Mouse (Mus musculus): Measurements from ENCODE around the gene Ncor2.
A peak's percentile ranks its signal among the peaks of the same experiment; 100 is the strongest.

The Ncor2 gene

GRCm38 (mm10) chr5:125096368-125096767, 82.7 kb downstream of the Ncor2 start:
- no peak for DNase-seq (ENCODE audit: low spot score)

DNA sequence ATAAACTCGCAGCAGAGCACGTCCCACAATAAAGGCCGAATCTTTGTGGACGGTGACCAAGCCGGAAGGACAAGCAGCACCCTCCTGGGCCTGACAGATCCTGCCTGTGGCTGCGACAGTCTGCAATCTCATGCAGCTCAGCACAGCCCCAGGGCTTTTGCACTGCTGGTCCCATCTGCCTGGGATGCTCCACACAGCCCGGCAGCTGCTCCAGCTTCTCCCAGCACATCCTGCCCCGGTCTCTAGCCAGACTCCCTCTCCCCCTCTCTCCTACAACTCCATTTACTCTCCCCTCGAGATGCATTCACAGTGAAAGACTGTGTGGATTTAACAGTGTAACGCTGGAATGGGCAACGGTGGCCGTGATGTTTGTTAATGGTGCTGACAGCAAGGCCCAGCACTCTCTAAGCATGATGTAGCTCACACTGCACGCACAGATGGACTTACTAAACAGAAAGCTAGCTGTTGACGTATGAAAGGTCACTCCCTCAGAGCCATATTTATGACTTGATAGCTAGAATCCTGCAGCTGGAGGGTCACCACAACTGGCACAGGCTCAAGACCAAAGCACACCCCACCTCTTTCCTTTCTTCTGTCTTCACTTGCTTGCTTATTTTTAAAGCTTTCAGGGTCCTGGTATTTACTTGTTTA, 83.4 kb downstream of the Ncor2 start:
- no peak for DNase-seq (ENCODE audit: low spot score)

GRCm38 (mm10) chr5:125093795-125094194, 85.2 kb downstream of the Ncor2 start:
- no peak for DNase-seq (ENCODE audit: low spot score)

DNA sequence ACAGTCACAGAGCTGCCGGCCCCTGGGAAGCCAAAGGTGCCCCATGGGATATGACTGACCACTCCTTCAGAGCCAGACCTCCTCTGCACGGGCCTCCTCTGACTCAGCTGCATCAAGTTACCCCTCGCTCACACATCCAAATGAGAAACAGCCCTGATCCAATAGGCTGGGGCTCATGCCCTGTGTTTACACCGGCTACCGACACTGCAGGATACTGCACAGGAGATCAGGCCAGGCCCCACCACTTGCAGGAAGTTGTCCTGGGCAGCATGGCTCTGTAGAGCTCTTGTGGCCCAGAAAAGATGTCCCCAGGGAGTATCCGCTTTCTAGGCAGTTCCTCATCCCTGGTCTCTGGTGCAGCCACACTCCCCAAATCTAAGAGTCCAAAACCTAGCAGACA, 90.9 kb downstream of the Ncor2 start:
- DNase-seq (ENCODE audit: low spot score) = no peak

GRCm38 (mm10) chr5:125085097-125085617, 93.9 kb downstream of the Ncor2 start:
- no peak for DNase-seq (ENCODE audit: low spot score)

DNA sequence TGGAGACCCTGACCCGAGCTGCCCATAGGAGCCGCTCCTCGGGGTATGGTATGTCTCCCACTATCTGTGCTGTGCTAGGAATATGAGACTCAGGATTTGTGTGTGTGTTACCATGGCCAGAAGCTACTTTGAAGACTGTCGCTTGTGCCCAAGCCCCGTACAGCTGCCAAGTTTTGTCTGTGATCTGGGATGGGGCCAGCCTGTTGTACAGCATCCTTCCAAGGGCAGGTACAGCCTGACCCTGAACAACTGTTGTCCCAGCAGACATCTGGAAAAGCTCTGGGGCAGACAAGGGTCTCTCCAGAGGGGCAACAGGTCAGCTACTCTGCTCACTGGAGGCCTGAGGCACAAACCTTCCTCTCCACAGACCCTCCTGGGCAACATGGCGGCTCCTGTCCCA, 95.3 kb downstream of the Ncor2 start:
- DNase-seq (ENCODE audit: low spot score) = no peak

DNA sequence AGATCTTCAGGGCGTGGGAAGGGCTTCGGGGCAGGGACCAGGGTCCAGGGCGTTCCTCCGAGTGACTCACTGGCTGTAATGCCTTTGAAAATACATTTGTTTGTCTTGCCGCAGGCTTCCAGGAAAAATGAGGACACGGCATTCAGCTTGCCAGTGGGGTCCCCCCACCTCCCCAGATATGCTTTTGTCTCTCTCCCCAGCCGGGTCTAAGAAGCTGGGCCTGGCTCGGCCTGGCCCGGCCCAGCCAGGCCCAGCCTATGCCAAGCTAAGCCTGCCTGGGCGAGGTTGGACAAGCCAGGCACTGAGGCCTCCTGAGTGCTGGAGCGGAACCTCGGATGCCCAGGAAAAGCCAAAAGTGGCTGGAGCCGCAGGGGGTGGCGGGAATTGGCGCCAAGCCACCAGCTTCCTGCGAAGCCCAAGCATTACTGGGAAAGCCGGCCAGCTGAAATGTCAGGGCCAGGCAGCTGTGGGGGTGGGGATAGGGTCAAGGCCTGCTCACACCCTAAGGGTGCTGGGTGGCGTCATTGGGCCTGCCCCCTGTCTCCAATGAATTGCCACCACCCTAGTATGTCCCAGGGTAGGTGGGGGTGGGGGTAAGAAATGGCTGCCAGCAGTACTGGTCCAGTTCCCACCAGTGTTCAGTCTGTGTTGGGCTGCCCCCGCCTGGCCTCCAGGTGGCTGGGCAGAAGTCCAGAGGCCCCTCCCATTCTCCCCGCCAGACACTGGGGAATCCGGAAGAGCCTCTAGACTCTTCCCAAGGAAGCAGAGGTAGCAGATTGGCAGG, 97.5 kb downstream of the Ncor2 start:
- DNase-seq (ENCODE audit: low spot score) = peak; percentile 67

- no peak for DNase-seq (ENCODE audit: low spot score)
These were observed 98.2 kb downstream of the Ncor2 start for GRCm38 (mm10) chr5:125080787-125081317.

DNA sequence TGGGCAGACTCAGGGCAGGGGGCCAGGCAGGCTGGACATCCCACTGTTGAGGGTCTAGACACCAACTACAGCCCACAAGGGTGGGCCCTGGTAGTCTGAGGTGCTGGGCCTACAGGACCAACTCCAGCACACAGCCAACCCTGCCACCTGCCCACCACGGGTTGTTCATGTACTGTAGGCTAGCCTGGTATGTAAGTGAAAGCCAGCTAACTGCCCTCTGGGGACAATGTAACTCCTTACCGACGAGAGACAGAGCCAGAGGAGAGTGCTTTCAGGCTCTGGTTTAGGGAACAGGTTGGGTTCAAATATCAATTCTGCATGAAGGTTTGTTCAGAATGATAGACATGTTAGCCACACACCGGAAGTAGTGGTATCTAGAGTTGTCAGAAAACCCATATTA, 98.7 kb downstream of the Ncor2 start:
- DNase-seq (ENCODE audit: low spot score) = no peak

DNA sequence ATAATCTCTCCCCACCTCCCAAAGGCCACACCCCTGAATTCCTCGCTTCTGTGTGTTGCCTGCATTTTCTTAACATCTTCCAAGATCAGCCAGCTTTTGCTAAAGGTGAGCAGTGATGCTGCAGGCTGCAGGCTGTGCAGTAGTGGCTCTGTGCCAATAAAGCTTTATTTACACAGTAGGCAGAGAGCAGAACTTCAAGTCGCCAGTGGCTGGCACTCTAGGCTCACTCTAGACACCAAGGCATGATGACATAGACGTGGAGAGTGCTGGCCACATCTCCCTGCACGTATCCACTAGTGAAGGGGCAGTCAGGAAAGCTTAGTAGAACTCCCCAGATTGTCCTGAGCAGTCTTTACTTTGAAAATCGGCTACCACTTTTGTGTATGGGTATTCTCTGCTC, 100.8 kb downstream of the Ncor2 start:
- DNase-seq (ENCODE audit: low spot score) = no peak

- DNase-seq (ENCODE audit: low spot score) = no peak
These were observed 102.8 kb downstream of the Ncor2 start for GRCm38 (mm10) chr5:125076183-125076582.

GRCm38 (mm10) chr5:125074571-125075171, 104.3 kb downstream of the Ncor2 start:
- DNase-seq (ENCODE audit: low spot score) = no peak

GRCm38 (mm10) chr5:125073896-125074295, 105.1 kb downstream of the Ncor2 start:
- DNase-seq (ENCODE audit: low spot score) = no peak

- no peak for DNase-seq (ENCODE audit: low spot score)
These were observed 105.7 kb downstream of the Ncor2 start for GRCm38 (mm10) chr5:125073335-125073734.

- DNase-seq (ENCODE audit: low spot score) = no peak
These were observed 106.6 kb downstream of the Ncor2 start for GRCm38 (mm10) chr5:125072425-125072824.

DNA sequence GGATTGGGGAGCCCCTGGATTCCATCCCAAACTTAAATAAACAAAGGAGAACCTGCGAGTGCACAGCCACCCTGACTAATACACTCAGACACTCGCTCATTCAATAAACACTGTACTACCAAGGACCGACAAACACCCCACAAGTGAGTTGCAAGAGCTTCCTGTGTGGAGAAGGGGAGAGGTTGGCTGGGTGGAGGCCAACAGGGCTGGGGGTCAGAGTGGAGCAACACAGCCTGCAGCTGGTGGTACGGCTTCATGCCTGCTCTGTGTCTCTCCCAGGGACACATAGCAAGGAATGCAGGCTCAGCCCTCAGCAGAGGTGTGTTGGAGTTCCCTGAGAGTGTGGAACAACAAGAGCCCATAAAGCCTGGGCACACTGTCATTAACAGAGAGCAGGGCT, 107.1 kb downstream of the Ncor2 start:
- no peak for DNase-seq (ENCODE audit: low spot score)

DNA sequence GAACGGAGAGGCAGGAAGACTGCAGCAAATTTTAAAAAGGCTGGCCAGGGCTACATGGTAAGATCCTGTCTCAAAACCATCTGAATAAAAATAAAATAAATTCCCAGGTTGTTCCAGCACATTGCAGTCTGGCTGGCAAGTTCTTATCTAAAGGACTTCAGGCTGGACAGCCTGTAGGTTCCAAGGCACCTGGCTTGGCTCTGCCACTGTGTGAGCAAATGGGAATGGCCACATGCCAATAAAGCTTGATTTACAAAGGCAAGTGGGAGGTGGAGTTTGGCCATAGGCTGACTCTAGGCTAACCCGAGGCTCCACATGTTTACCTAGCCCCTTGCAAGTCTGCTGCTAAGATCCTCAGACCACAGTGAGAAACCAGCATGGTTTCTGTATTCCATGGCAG, 108.6 kb downstream of the Ncor2 start:
- DNase-seq (ENCODE audit: low spot score) = no peak

DNA sequence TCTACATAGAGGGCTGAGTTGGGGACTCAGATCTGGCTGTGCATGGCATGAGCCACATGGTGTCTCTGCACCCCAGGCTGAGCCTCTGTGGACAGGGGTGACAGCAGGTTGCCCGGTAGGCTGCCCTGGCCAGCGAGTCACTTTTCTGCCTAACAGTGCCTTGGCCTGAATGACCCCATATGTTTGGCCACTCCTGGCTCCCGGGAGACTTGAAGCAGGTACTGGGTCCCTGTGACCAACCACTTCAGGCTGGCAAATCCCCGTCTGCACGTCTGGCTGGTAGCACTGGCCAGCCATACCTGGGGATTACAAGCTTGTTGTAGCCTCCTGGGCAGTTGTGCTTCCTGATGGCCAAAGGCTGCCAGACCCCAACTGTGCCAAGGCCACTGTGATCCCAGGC, 109.1 kb downstream of the Ncor2 start:
- DNase-seq (ENCODE audit: low spot score) = no peak

GRCm38 (mm10) chr5:125069426-125069825, 109.6 kb downstream of the Ncor2 start:
- no peak for DNase-seq (ENCODE audit: low spot score)

DNA sequence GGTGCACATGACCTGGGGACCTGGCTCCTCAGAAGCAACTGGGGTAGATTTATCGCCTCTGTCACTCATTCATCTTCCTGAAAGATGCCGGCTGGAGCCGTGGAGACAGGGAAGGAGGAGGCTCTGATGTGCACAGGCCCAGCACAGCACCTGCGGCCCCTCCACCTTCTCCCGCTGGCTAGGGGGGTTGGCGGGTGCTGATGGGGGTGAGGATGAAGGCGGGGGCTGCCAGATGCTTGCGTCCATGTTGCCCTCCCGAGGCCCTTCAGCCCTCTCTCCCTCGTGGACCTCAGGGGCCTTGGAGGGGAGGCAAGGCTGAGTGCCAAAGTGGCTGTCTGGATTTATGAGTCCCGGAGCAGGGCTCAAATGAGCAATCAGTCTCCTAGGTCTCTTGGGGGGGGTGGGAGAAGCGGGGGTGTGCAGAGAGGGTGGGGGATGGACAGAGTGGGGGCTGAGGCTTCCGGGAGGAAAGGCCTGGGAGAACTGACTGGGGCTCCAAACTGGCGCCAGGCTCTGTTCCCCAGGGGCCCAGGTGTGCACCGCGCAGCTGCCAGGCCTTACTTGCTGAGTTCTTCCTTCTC, 110.6 kb downstream of the Ncor2 start:
- DNase-seq (ENCODE audit: low spot score) = no peak

- DNase-seq (ENCODE audit: low spot score) = no peak
These were observed 111.3 kb downstream of the Ncor2 start for GRCm38 (mm10) chr5:125067673-125068072.
